Mouse (Mus musculus): ENCODE data around the gene Ndufa6. TPM values are rescaled to one million over a fixed set of nuclear protein-coding genes. Genes with fewer than 3 reads are reported as not detected.

The Ndufa6 gene
- total and polyA plus RNA-seq, 2 experiments from 2014 or later: 397 to 1,167 TPM

DNA sequence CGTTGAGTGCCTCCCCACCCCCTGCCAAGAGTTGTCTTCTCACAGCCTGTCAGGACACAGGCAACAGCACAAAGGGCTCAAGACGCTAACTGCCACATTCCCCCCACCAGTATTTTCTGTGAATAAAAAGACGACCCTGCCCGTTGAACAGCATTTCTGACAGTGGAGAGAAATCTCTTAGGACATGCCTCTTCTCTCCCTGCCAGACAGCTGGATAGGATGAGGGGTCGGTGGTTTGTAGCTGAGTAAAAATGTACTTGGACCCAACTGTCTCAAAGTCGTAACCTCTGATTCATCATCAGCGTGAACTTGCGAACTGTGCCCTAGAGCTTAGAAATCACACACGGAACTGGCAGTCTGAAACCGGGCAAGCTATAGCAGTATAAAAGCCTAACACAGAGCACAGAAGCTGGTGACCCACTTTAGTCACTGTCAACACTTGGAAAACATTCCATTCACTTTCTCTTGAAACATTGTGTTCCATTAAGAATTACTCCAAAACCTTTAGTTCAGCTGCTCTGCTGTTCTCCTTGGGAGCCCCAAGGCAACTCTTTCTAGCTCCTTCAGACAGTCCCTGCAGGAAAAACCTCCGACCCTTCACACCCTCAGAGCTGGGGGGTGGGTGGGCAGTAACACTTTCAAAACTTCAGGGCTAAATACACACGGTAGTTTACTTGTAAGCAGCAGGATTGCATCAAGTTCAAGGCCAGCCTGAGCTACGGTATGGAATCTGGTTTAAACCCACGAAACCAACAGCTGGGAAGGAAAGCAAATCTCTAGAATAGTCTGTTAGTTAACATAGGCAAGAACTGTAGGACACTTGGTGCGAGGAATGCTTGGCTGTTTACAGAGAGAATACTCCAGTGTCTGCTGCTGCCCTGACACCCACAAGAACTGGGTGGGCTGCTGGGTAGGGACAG is 24.4 kb upstream of the Ndufa6 start:
- no peak overlapping the region; the same call in 1 of the 2 replicates for H3K9ac ChIP-seq (replicated peaks; ENCODE audit: low read depth, low read length)
- H3K4me1 ChIP-seq (ENCODE audit: control insufficient read depth, insufficient read depth): peaks cover 35% of the 10 kb centered on the region
- DNase-seq (ENCODE audit: low spot score): peak; percentile 47
- H3K27ac ChIP-seq (ENCODE audit: low read depth): peak overlapping the region; percentile 93
- H3K36me3 ChIP-seq (replicated peaks; ENCODE audit: control insufficient read depth, insufficient read depth, low read length): peaks cover 10% of the 10 kb centered on the region; the same call in 1 of the 2 replicates
- no peaks in the 10 kb centered on the region for H3K27me3 ChIP-seq (ENCODE audit: control insufficient read depth, insufficient read depth, low read length)
- no peak for TF ChIP-seq EP300 (IDR thresholded peaks at IDR 0.05; ENCODE audit: low read depth)
- TF ChIP-seq CTCF (IDR thresholded peaks at IDR 0.05; ENCODE audit: low read depth): no peak
- H3K9me3 ChIP-seq (replicated peaks; ENCODE audit: control insufficient read depth, low read length): no peaks in the 10 kb centered on the region
- H3K4me3 ChIP-seq (ENCODE audit: low read depth, low read length): peak overlapping the region; percentile 58; the same call in 1 of the 2 replicates
- WGBS: 42% methylated on average over 15 of the region's 15 CpGs
- H3K4me2 ChIP-seq (ENCODE audit: low read depth, low read length): peak overlapping the region; percentile 80
- ATAC-seq (ENCODE audit: insufficient read depth, low read depth): no peak; the same call in 1 of the 2 replicates

GRCm38 (mm10) chr15:82377701-82378100 is 23.6 kb upstream of the Ndufa6 start:
- DNase-seq (ENCODE audit: low spot score) (no peak), ATAC-seq (ENCODE audit: insufficient read depth, low read depth) (no peak)
- Histone ChIP-seq H3K9me3 (replicated peaks; ENCODE audit: control insufficient read depth, low read length) (no peaks in the 10 kb centered on the region), H3K4me3 (ENCODE audit: low read depth, low read length) (no peak overlapping the region), H3K27ac (ENCODE audit: low read depth) (peak overlapping the region; percentile 93), H3K36me3 (replicated peaks; ENCODE audit: control insufficient read depth, insufficient read depth, low read length) (peaks cover 10% of the 10 kb centered on the region; the same call in 1 of the 2 replicates), H3K27me3 (ENCODE audit: control insufficient read depth, insufficient read depth, low read length) (no peaks in the 10 kb centered on the region), H3K4me2 (ENCODE audit: low read depth, low read length) (peak overlapping the region; percentile 80), H3K9ac (replicated peaks; ENCODE audit: low read depth, low read length) (no peak overlapping the region), H3K4me1 (ENCODE audit: control insufficient read depth, insufficient read depth) (peaks cover 35% of the 10 kb centered on the region)
- WGBS: 77% methylated on average over 5 of the region's 5 CpGs
- TF ChIP-seq CTCF (IDR thresholded peaks at IDR 0.05; ENCODE audit: low read depth): no peak
- no peak for TF ChIP-seq EP300 (IDR thresholded peaks at IDR 0.05; ENCODE audit: low read depth)

DNA sequence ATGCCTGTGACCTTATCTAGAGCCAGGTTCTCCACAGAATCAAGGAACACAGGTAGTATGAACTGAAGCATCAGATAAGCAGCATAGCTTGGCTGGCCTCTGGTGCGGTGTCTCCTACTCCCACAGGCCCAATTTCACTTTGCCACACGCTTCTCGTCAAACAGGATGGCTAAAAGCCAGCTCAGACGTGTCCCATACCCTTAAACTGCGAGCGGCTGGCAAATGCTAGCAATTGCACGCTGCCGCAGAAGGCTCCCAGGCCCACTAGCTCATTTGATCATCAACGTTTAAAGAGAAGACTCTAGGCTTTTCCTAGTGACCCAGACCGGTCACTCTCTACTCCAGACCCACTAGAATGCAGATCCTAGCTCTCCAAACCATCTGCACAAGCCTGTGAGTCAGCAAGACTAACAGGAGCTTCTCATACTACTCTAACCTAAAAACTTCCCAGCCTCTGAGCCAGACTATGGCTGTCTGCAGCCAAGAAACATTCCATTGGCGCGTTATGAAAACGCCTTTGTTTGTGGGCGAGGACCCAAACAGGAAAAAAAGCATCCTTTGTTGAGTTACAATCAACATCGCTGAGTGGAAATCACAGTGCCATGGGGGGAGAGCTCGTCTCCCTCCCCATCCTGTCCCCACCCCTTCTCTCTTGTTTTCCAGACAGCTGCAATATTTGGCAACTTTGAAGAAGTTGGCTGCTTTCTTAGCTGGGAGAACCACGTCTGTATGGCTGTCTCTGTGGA is 22.4 kb upstream of the Ndufa6 start:
- WGBS: 67% methylated on average over 17 of the region's 17 CpGs
- Histone ChIP-seq H3K4me1 (ENCODE audit: control insufficient read depth, insufficient read depth) (peaks cover 35% of the 10 kb centered on the region), H3K4me3 (ENCODE audit: low read depth, low read length) (no peak overlapping the region), H3K27ac (ENCODE audit: low read depth) (peak overlapping the region; percentile 93), H3K36me3 (replicated peaks; ENCODE audit: control insufficient read depth, insufficient read depth, low read length) (peaks cover 10% of the 10 kb centered on the region; the same call in 1 of the 2 replicates), H3K9ac (replicated peaks; ENCODE audit: low read depth, low read length) (no peak overlapping the region), H3K9me3 (replicated peaks; ENCODE audit: control insufficient read depth, low read length) (no peaks in the 10 kb centered on the region), H3K27me3 (ENCODE audit: control insufficient read depth, insufficient read depth, low read length) (no peaks in the 10 kb centered on the region), H3K4me2 (ENCODE audit: low read depth, low read length) (no peak overlapping the region)
- peak; percentile 18 for ATAC-seq (ENCODE audit: insufficient read depth, low read depth)
- no peak for TF ChIP-seq EP300 (IDR thresholded peaks at IDR 0.05; ENCODE audit: low read depth)
- no peak for TF ChIP-seq CTCF (IDR thresholded peaks at IDR 0.05; ENCODE audit: low read depth)
- DNase-seq (ENCODE audit: low spot score): peak; percentile 75

- Histone ChIP-seq H3K4me1 (ENCODE audit: control insufficient read depth, insufficient read depth) (peaks cover 30% of the 10 kb centered on the region), H3K9me3 (replicated peaks; ENCODE audit: control insufficient read depth, low read length) (no peaks in the 10 kb centered on the region), H3K9ac (replicated peaks; ENCODE audit: low read depth, low read length) (no peak overlapping the region), H3K36me3 (replicated peaks; ENCODE audit: control insufficient read depth, insufficient read depth, low read length) (peaks cover 10% of the 10 kb centered on the region; the same call in 1 of the 2 replicates), H3K4me2 (ENCODE audit: low read depth, low read length) (no peak overlapping the region), H3K4me3 (ENCODE audit: low read depth, low read length) (no peak overlapping the region), H3K27ac (ENCODE audit: low read depth) (peak overlapping the region; percentile 93), H3K27me3 (ENCODE audit: control insufficient read depth, insufficient read depth, low read length) (no peaks in the 10 kb centered on the region)
- WGBS: 93% methylated on average over 9 of the region's 9 CpGs
- ATAC-seq (ENCODE audit: insufficient read depth, low read depth): no peak
- TF ChIP-seq EP300 (IDR thresholded peaks at IDR 0.05; ENCODE audit: low read depth): no peak
- TF ChIP-seq CTCF (IDR thresholded peaks at IDR 0.05; ENCODE audit: low read depth): no peak
- no peak for DNase-seq (ENCODE audit: low spot score)
Measured at GRCm38 (mm10) chr15:82375855-82376254, 21.7 kb upstream of the Ndufa6 start.

DNA sequence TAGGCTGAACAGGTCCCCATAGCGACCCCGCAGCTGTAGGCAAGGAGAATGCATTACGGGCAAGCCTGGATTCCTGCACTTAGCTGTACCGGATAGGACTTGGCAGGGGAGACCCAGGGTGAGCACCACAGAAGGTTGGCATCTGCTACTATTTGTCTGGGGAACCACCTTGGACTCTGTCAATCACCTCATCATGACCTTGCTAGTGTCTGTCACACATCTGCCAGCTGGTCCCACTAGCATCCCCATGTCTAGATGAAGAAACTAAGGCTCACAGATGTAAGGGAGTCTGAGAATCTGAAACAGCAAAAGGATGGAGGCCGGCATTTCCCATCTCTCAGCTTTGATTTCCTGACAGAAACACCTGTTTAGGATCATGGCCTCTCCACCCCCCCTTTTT is 20.3 kb upstream of the Ndufa6 start:
- 85% methylated on average over 5 of the region's 5 CpGs for WGBS
- Histone ChIP-seq H3K9me3 (replicated peaks; ENCODE audit: control insufficient read depth, low read length) (no peaks in the 10 kb centered on the region), H3K4me1 (ENCODE audit: control insufficient read depth, insufficient read depth) (peaks cover 21% of the 10 kb centered on the region), H3K4me2 (ENCODE audit: low read depth, low read length) (no peak overlapping the region), H3K4me3 (ENCODE audit: low read depth, low read length) (no peak overlapping the region), H3K36me3 (replicated peaks; ENCODE audit: control insufficient read depth, insufficient read depth, low read length) (peaks cover 10% of the 10 kb centered on the region; the same call in 1 of the 2 replicates), H3K9ac (replicated peaks; ENCODE audit: low read depth, low read length) (no peak overlapping the region), H3K27me3 (ENCODE audit: control insufficient read depth, insufficient read depth, low read length) (no peaks in the 10 kb centered on the region), H3K27ac (ENCODE audit: low read depth) (no peak overlapping the region)
- ATAC-seq (ENCODE audit: insufficient read depth, low read depth): no peak
- no peak for DNase-seq (ENCODE audit: low spot score)
- no peak for TF ChIP-seq EP300 (IDR thresholded peaks at IDR 0.05; ENCODE audit: low read depth)
- TF ChIP-seq CTCF (IDR thresholded peaks at IDR 0.05; ENCODE audit: low read depth): no peak
